Mouse (Mus musculus) megakaryocyte, embryonic 14.5 days (primary cell): ENCODE data around the gene Nectin4.

ENCODE experiments used
- FLI1 ChIP-seq: IDR thresholded peaks from 2 replicates; pipeline ENCODE4 v1.6.1; 2012; ENCODE audit warnings: low read length, inconsistent platforms, mixed read lengths
- GATA1 ChIP-seq: IDR thresholded peaks from 3 replicates; pipeline ENCODE4 v1.6.1; 2012; ENCODE audit warnings: mixed read lengths, low read length, inconsistent platforms, borderline replicate concordance

GRCm38 (mm10) chr1:171413608-171414007, 43.7 kb downstream of the Nectin4 start:
- TF ChIP-seq GATA1 (no peak), FLI1 (no peak)
